Mouse (Mus musculus): ENCODE data around the gene Gm17657.

GRCm38 (mm10) chr17:29533866-29534265, 15.6 kb downstream of the Gm17657 start:
- TF ChIP-seq POLR2A (IDR thresholded peaks at IDR 0.05; ENCODE audit: borderline replicate concordance, low read depth, low read length) (no peak), CTCF (IDR thresholded peaks at IDR 0.05; ENCODE audit: low read depth, low read length) (no peak)

Data from bone marrow macrophage, adult 2 months (primary cell).